8 mouse cellular contexts compared by ENCODE assay signal in the genomic region with DNA sequence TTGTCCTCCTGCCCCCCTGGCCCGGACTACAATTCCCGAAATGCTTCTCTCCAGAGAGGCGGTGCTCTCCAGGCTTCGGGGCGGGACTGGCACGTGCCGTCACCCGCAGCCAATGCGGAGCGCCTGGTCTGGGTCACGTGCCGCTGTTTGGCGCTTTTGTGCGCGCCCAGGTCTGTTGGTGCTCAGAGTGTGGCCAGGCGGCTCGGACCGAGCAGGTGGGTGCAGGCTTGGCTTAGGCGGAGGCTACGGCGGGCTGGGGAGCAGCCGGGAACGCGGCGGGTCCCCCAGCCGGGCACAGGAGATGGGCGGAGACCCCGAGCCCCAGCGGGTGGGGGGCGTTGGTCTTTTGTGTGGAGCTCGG. TPM values are rescaled to one million over a fixed set of nuclear protein-coding genes. Genes with fewer than 3 reads are reported as not detected.
DNase-seq lines count a peak whose midpoint lies in the region; ATAC-seq lines count a peak whose summit lies in the region.

Gene Stmn1 (plus strand): TSS at position 106 of the 361 bp plus-strand sequence.

- H3K4me1 ChIP-seq in intestine, embryonic 14.5 days (replicated peaks; ENCODE audit: control insufficient read depth, insufficient read depth, low read length) = peaks cover 7% of the 10 kb centered on the region

- no peaks in the 10 kb centered on the region for H3K9me3 ChIP-seq in intestine, embryonic 14.5 days (ENCODE audit: control insufficient read depth, low read length)

- under 1% methylated on average over 31 of the region's 31 CpGs for WGBS in intestine, embryonic 14.5 days

- intact Hi-C loops in gastrocnemius, postnatal 14 days (cut with DNase I; ENCODE audit: low total_unique reads) = no loop called here
- intact Hi-C loops in left cerebral cortex, postnatal 14 days (cut with DNase I) = loop anchor here (2.0 kb wide), 1 partner anchor 71 kb away; the partner anchor contains the start of gene Pafah2

- H3K27me3 ChIP-seq in intestine, embryonic 14.5 days (replicated peaks; ENCODE audit: control insufficient read depth, insufficient read depth, low read length) = no peaks in the 10 kb centered on the region

- peak within 1 kb of the TSS; percentile 90 for H3K4me3 ChIP-seq in intestine, embryonic 14.5 days (ENCODE audit: low read depth, low read length)

- ATAC-seq in intestine, embryonic 14.5 days (replicated peaks; ENCODE audit: low FRiP score, low TSS enrichment, low read depth) = peak; percentile 95

- DNase-seq in adipocyte (ENCODE audit: low spot score) = peak; percentile 91
- peak; percentile 98 for DNase-seq in embryo, embryonic 10 days (ENCODE audit: low spot score)
- peak; percentile 95 for DNase-seq in gastrocnemius, postnatal 14 days
- DNase-seq in intestine, embryonic 14.5 days (ENCODE audit: low spot score) = peak; percentile 95
- DNase-seq in left cerebral cortex, postnatal 14 days (ENCODE audit: low spot score in 2 of 2) = peak; percentile 95 to 96
- DNase-seq in mesoderm, embryonic 11.5 days (ENCODE audit: low read depth, low spot score) = peak; percentile 96
- peak; percentile 94 to 96 for DNase-seq in right cerebral cortex, postnatal 36 days (ENCODE audit: low spot score in 2 of 2)
- peak; percentile 96 for DNase-seq in yolk sac, embryonic 10.5 days (ENCODE audit: low spot score)

- H3K27ac ChIP-seq in intestine, embryonic 14.5 days (ENCODE audit: low read depth) = peak within 1 kb of the TSS; percentile 87

- peaks cover 28% of the 10 kb centered on the region for H3K36me3 ChIP-seq in intestine, embryonic 14.5 days (ENCODE audit: control insufficient read depth, insufficient read depth, low read length)

- peak within 1 kb of the TSS; percentile 96 for H3K9ac ChIP-seq in intestine, embryonic 14.5 days (ENCODE audit: low read length)

- peak within 1 kb of the TSS; percentile 99 for H3K4me2 ChIP-seq in intestine, embryonic 14.5 days (ENCODE audit: low read length)

RNA-seq across cellular contexts. Expression of gene Stmn1, which starts in this region (rescaled TPM):
- 10 to 100 TPM; 29.4 to 37.7 TPM for total RNA-seq in gastrocnemius, postnatal 14 days (2021)
- polyA plus RNA-seq in intestine, embryonic 14.5 days (2014; fragmentation: Nextera tagmentation; extraction: Ambion mirVana) = 1,522 and 1,793 TPM in 2 replicates
- total RNA-seq in left cerebral cortex, postnatal 14 days (2021) = 1,000 to 10,000 TPM; 1,227 to 1,286 TPM

Comparison
In these comparisons a context has a peak if more than half of its experiments do, and no peak if none do; other contexts are left out.
1. Peak in every context shown above with its lines: DNase-seq, ATAC-seq, H3K4me3 ChIP-seq and H3K27ac ChIP-seq.
2. RNA of gene Stmn1 (total RNA-seq): 1,227 to 1,286 TPM in left cerebral cortex, postnatal 14 days; 29.4 to 37.7 TPM in gastrocnemius, postnatal 14 days; every median in the first group is over 10 times any median in the second.